Mouse (Mus musculus): ENCODE measurements at regions not wholly inside any gene's neighbourhood (a gene's known extent, or its start where the extent isn't known, plus 50 kb on each side); places are given as distances from the start of the nearest gene placed in this dataset.

- peak in 1 of 2 experiments; percentile 9 for DNase-seq (ENCODE audit: low spot score in 2 of 2)
These were observed 917.3 kb downstream of the Brinp3 start for GRCm38 (mm10) chr1:147411816-147412215.

GRCm38 (mm10) chr1:147440402-147440801 is 945.8 kb downstream of the Brinp3 start:
- DNase-seq (ENCODE audit: low spot score in 2 of 2), result no peak

GRCm38 (mm10) chr1:147446601-147447000 is 952.0 kb downstream of the Brinp3 start:
- no peak for DNase-seq (ENCODE audit: low spot score in 2 of 2)
